Mouse (Mus musculus) embryonic fibroblast, embryonic 13.5 days (primary cell): ENCODE data around the gene Gmfg.

Experiments
- CTCF ChIP-seq: IDR thresholded peaks from 2 replicates; pipeline ENCODE4 v1.5.1; 2011; ENCODE audit warnings: mild to moderate bottlenecking, control low read depth, low read length, moderate library complexity, borderline replicate concordance; ENCODE audit not compliant: insufficient read depth
- POLR2A ChIP-seq: IDR thresholded peaks from 2 replicates; pipeline ENCODE4 v1.6.1; 2011; ENCODE audit warnings: low read depth, mild to moderate bottlenecking, control low read depth, low read length, moderate library complexity

DNA sequence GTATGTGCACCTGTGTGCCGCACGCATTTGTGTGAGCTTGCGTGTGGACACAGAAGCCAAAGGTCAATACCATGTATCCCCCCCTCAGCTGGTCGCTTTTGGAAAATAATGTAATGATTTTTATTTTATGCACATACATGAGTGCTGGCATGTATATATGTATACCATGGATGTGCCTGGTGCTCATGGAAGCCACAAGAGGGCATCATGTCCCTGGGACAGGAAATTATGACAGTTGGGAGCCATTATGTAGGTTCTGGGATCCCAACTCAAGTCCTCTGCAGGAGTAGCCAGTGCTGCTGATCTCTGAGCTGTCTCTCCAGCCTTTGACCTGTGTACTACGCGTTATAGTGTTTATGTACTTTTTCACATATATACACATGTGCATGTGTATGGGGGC is 38.9 kb downstream of the Gmfg start:
- TF ChIP-seq POLR2A (no peak), CTCF (no peak)
